In the genomic region with DNA sequence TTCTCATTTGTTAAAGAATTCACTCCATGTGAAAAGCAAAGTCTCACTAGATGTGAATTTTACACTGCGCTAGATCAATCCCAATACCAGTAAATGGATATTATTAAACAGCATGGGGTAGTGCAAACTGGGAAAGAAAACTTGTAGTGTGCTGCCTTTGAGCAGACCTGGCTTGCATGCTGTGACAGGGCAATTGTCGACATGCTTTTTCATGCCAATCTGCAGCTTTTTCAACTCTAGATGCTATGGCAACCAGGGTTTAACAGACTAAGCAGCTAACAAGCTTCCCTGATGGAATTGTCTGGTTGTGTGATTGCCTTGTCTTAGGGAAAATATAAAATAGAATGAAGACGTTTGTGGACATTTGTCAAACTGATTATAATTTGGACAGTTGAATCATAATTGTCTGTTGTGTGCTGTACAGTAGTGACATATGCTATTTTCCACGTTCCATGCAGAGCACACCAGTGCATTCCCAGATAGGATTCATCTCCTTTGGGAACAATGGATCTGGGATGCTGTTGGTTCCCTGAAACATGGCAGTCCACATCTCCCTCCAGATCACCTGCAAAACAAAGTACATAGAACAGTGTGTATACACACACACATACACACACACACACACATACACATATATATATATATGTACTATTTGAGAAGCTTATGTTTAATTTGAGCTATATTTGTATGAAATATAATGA, we compare ENCODE assay signal across 14 mouse cellular contexts.
A peak's percentile ranks its signal among the peaks of the same experiment; 100 is the strongest.
DNase-seq lines count a peak whose midpoint lies in the region; ATAC-seq and TF ChIP-seq lines count a peak whose summit lies in the region.
"Had no signal": no experiment of that assay in that cellular context is flagged by ENCODE, and none has a peak within 500 bp of the region (broad histone marks: within the 10 kb centered on the region; RNA-seq: fewer than 3 reads in every experiment).

No protein-coding gene starts in this region.

- no peak overlapping the region for H3K4me2 ChIP-seq in midbrain, embryonic 11.5 days
- H3K4me2 ChIP-seq: heart, embryonic 15.5 days; liver, embryonic 13.5 days had no signal

- no peak for TF ChIP-seq CTCF in cerebellum, adult 2 months (IDR thresholded peaks at IDR 0.05; ENCODE audit: borderline replicate concordance, insufficient read depth, low read depth, low read length)

- no peak overlapping the region for H3K9ac ChIP-seq in midbrain, embryonic 11.5 days (ENCODE audit: low read length)
- H3K9ac ChIP-seq: heart, embryonic 15.5 days; liver, embryonic 13.5 days had no signal

- H3K4me3 ChIP-seq in cerebellum, adult 2 months (replicated peaks; ENCODE audit: insufficient read depth, low read depth, low read length), result no peak overlapping the region
- H3K4me3 ChIP-seq in midbrain, embryonic 11.5 days (ENCODE audit: low read depth, low read length), result no peak overlapping the region
- H3K4me3 ChIP-seq: heart, embryonic 15.5 days; liver, embryonic 13.5 days; myocyte had no signal

- WGBS in cerebellum, adult 2 months, result 8% methylated on average over 4 of the region's 4 CpGs
- WGBS in midbrain, embryonic 11.5 days, result 31% methylated on average over 4 of the region's 4 CpGs

- intact Hi-C loops in heart, postnatal 10 days (cut with DNase I), result no loop called here

- DNase-seq in cerebellum, postnatal 10 days, result peak; percentile 8 to 25
- no peak for DNase-seq in cerebellum, adult 2 months
- peak; percentile 37 for DNase-seq in embryo, embryonic 10.5 days (ENCODE audit: low spot score)
- peak; percentile 6 for DNase-seq in forelimb bud, embryonic 11.5 days (ENCODE audit: low read depth, low spot score)
- DNase-seq in midbrain, embryonic 11.5 days (ENCODE audit: low spot score, missing footprints), result no peak
- no peak for DNase-seq in lung, postnatal 25 days (ENCODE audit: low spot score)
- no peak for DNase-seq in adrenal gland, postnatal 10 days
- no peak for DNase-seq in heart, postnatal 10 days
- DNase-seq: adrenal gland, adult 2 months; liver, embryonic 13.5 days; lung, postnatal 10 days had no signal

- H3K27ac ChIP-seq in cerebellum, adult 2 months (ENCODE audit: insufficient read depth, low read length), result no peak overlapping the region
- no peak overlapping the region for H3K27ac ChIP-seq in midbrain, embryonic 11.5 days (ENCODE audit: low read depth, low read length)
- H3K27ac ChIP-seq: heart, embryonic 15.5 days; liver, embryonic 13.5 days had no signal

- no peaks in the 10 kb centered on the region for H3K36me3 ChIP-seq in midbrain, embryonic 11.5 days (ENCODE audit: control insufficient read depth, insufficient read depth, low read length)
- H3K36me3 ChIP-seq: heart, embryonic 15.5 days; liver, embryonic 13.5 days had no signal

- peak; percentile 83 for ATAC-seq in midbrain, embryonic 11.5 days (ENCODE audit: low FRiP score)
- ATAC-seq: Patski had no signal

- H3K4me1 ChIP-seq in cerebellum, adult 2 months (ENCODE audit: control insufficient read depth, insufficient read depth, low read length), result no peaks in the 10 kb centered on the region
- H3K4me1 ChIP-seq in midbrain, embryonic 11.5 days (ENCODE audit: control insufficient read depth, insufficient read depth, low read length), result peaks cover 11% of the 10 kb centered on the region
- H3K4me1 ChIP-seq: heart, embryonic 15.5 days; liver, embryonic 13.5 days had no signal

- H3K9me3 ChIP-seq in midbrain, embryonic 11.5 days (ENCODE audit: control insufficient read depth, low read length), result no peaks in the 10 kb centered on the region
- H3K9me3 ChIP-seq: heart, embryonic 15.5 days; liver, embryonic 13.5 days had no signal

- TF ChIP-seq POLR2A in cerebellum, adult 2 months (IDR thresholded peaks at IDR 0.05; ENCODE audit: borderline replicate concordance, insufficient read depth, low read length), result no peak

- H3K27me3 ChIP-seq in cerebellum, adult 2 months (ENCODE audit: control insufficient read depth, insufficient read depth, low read length), result no peaks in the 10 kb centered on the region
- H3K27me3 ChIP-seq in midbrain, embryonic 11.5 days (ENCODE audit: control insufficient read depth, insufficient read depth, low read length), result no peaks in the 10 kb centered on the region
- H3K27me3 ChIP-seq: heart, embryonic 15.5 days; liver, embryonic 13.5 days; Patski had no signal

Comparison
In these comparisons a context has a peak if more than half of its experiments do, and no peak if none do; other contexts are left out.
1. DNase-seq: peak in cerebellum, postnatal 10 days (2 of 2), embryo, embryonic 10.5 days (single experiment) and forelimb bud, embryonic 11.5 days (single experiment); none in cerebellum, adult 2 months (0 of 2), midbrain, embryonic 11.5 days (single experiment), lung, postnatal 25 days (single experiment), adrenal gland, postnatal 10 days (single experiment) and heart, postnatal 10 days (0 of 2).